Mouse (Mus musculus): ENCODE measurements around the gene Rxfp3.
"Not testable (repeated sequence)": the region's sequence is repeated elsewhere in the genome, so short reads cannot be mapped to it uniquely, and the experiment has no call there.

Rxfp3 gene

GRCm38 (mm10) chr15:11035947-11036474, 1.8 kb downstream of the Rxfp3 start:
- DNase-seq, result peak; percentile 18 to 41

GRCm38 (mm10) chr15:11030188-11030587, 7.6 kb downstream of the Rxfp3 start:
- DNase-seq, result no peak

DNA sequence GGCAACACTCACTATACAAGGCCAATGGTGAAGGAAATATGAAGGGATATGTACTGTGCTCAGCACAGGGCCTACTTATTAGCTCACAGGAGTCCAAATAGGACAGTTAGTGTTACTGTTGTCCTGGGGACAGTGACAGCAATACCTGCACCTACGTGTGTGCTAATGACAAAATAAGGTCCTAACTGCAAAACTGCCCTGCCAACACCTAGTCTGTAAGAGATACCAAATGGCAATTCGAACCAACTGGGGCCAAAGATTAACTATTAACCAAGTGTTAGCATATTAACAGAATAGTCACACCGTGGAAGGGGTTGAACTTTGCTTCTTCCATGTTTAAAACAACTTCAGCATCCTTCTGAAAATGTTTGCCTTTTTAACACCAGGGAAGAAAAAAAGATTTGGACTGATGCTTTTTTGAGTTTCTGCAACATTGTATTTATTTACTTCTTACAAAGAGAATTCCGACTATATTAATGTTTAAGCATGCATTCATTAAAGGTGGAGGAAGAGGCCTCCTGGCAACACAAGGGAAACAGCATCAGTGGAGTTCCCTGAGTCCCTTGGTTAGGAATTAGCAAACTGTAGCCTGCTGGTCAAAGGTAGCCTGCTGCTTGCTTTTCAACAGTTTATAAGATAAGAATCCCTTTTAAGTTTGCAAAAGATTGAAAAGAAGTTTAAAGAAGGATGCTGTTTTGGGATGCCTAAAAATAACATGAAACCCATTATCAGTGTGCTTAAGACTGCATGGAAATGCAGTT, 10.8 kb downstream of the Rxfp3 start:
- DNase-seq, result no peak

DNA sequence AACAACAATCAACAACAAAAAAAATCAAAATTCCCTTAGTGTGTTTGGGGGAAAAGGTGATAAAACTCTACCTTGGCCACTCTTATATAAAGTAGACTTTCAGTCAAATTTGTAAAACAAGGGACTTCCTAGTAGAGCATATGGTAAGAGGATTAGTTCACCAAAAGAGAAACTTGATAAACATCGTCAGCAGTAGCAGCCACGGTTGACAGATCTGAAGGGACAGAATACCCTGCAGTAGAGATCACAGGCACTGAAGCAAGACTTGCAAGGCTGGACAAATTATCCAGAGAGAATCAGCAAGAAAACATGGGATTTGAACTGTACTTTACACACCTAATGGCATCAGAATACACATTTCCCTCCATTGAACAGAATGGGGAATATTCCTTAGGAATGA, 22.9 kb downstream of the Rxfp3 start:
- no peak for DNase-seq

DNA sequence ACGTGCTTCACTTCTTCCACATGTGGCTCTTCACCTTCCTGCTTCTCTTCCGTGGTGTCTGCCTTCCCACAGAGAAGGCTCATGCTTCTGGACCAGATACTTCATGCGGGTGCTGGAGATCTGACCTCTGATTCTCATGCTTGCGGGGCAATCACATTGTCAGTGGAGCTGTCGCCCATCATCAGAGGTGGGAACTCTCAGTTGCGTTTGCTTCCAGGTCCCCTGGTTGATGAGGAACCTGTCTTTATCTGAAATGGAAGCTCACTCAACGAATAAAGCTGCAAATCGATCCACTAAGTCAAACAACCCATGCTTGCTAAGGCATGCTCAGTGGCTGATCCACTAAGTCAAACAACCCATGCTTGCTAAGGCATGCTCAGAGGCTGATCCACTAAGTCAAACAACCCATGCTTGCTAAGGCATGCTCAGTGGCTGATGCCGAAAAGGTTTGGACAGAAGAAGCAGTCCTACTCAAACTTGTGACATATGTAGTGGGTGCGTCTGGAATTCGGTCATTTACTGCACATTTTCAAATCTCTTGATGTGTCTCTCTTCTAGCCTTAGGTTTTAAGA, 26.7 kb downstream of the Rxfp3 start:
- no peak for DNase-seq

- DNase-seq, result no peak
These were observed 29.0 kb downstream of the Rxfp3 start for GRCm38 (mm10) chr15:11008756-11009155.

GRCm38 (mm10) chr15:11004646-11005045, 33.1 kb downstream of the Rxfp3 start:
- DNase-seq, result no peak

GRCm38 (mm10) chr15:11003791-11004190, 34.0 kb downstream of the Rxfp3 start:
- DNase-seq, result no peak

GRCm38 (mm10) chr15:11000421-11000820, 37.4 kb downstream of the Rxfp3 start, which contains the start of gene Slc45a2:
Gene Slc45a2 (plus strand): TSS chr15:11000721.
- DNase-seq, result no peak

GRCm38 (mm10) chr15:10999832-11000231, 38.0 kb downstream of the Rxfp3 start:
- no peak for DNase-seq

GRCm38 (mm10) chr15:10991566-10991965, 46.2 kb downstream of the Rxfp3 start:
- DNase-seq, result no peak

DNA sequence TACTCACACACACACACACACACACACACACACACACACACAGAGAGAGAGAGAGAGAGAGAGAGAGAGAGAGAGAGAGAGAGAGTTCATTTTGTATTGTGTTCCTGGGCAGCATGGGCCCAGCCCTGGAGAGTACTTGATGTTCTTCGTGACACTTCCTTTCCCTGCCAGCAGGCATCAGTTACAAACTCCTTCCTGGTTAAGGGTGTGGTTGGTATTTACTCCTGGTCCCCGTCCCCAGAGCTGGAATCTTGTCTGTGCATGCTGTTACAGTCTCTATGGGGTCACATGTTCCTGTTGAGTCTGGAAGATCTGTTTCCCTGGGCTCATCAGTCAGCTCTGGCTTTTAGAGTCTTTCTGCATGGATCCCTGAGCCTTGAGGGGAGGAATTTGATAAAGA, 47.4 kb downstream of the Rxfp3 start:
- no peak for DNase-seq

GRCm38 (mm10) chr15:10986477-10986876, 51.3 kb downstream of the Rxfp3 start:
- not testable (repeated sequence) for DNase-seq

GRCm38 (mm10) chr15:10985756-10986155, 52.0 kb downstream of the Rxfp3 start:
- peak; percentile 6 to 26 for DNase-seq
